Mouse (Mus musculus) skeletal muscle tissue, adult 2 months (tissue): ENCODE data around the gene Dgat2.

Experiments used
- DNase-seq: peaks from one replicate; pipeline ENCODE4 v3.0.0-alpha.2; 2012; ENCODE audit warnings: low read depth, low spot score

Dgat2 gene

DNA sequence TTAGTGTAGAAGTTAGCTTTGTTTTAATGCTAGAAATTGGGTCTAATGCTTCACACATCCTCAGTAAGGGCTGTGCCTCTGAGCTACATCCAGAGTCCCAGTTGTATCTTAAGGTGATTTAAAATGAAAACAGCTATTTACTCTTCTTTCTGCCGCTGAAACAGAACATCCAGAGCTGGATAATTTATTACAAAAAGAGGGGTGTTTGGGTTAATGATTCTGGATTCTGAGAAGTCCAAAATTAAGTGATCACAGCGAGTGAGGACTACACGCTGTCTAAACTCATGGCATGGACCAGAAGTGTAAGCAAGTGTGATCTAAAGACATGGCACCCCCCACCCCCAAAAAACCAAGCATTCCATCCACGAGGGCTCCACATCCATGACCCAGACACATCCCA lies 11.4 kb upstream of the Dgat2 start:
- DNase-seq: no peak

DNA sequence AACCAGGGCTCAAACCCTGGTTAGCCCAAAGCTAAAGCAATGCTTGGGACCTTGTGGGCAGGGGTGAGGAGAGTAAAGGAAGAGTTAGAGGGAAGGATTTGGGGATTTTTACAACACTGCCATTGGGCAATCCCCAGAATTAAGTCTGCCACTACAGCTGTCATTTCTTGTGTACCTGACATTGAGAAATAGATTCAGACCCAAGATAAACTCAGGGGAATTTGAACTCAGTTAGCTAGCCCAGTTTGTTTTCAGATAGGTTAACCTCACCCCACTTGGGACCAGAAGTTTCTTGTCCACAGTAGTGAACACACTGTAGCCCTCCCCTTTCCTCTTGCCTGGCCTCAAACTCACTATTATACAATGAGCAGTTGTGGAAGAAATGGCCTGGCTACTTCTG lies 8.9 kb upstream of the Dgat2 start:
- no peak for DNase-seq

DNA sequence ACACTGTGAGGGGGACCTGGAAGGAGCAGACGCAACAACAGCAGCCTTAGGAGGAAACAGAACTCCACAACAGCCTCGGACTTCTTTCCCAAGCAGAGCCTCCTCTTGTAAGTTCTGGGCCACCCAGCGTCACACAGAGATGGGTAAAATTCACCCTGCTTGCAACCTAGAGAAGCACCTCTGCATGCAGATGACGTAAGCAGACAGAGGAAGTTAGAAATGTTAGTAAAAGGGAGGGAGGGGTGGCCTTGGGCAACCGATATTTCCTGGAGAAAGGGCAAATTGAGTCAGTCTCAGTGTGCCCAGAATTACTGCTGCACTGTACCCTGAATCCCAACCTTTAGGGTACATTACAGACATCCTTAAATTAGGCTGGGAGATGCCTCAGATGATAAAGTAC lies 7.4 kb upstream of the Dgat2 start:
- DNase-seq: no peak

DNA sequence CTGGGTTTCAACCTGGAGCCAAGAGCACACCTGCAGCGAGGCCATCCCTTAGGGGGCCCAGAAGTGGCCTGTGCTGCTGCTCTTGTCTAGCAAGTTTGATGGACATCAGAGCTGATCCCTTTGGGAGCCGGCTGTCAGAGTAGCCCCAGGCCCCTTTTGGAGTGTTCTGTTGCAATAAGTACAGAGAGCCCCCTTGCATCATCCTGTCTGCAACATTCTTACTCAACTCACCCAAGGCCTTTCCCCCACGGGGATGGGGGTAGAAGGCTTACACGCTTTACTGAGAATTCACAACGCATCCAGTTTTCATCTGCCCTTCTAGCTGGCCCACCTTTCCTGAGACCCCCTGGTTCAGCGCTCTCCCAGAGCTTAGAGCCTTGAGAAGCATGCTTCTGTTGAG lies 6.1 kb upstream of the Dgat2 start:
- no peak for DNase-seq

DNA sequence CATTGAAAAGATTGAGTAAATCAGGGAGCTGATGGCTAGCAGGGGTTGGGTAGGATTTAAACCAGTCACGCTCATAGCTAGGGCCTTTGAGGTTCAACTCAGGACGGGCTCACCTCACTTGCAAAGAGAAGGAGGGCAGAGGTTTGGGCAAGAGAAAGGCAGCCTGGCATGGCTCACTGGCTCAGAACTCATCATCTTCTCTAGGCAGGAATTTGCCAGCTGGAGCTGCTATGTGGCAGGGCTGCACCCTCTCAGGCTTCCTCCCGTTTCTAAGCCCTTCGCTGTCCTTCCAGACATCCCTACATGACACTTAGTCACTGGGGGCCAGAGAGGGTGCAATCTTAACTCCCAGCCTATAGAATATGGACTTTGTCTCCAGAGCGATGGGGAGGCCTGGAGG lies 4.9 kb upstream of the Dgat2 start:
- DNase-seq: no peak

DNA sequence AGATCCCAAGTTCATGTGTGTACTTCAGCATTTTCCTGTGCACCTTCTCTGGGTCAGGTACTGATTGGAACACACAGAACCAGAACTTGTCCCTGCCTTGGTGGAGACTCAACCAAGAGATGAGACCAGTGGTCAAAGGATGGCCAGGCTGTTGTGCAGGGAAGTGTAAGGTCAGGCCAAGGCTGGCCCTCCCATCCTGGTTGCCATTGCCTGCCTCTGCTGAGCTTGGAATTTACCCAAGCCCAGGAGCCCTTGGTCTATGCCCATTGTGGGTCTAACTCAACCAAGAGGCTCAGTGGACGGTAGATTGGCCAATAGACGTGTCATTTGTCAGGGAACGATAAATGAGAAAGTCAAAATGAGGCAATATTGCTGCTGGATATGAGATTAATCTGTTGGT lies 2.9 kb upstream of the Dgat2 start:
- DNase-seq: no peak

DNA sequence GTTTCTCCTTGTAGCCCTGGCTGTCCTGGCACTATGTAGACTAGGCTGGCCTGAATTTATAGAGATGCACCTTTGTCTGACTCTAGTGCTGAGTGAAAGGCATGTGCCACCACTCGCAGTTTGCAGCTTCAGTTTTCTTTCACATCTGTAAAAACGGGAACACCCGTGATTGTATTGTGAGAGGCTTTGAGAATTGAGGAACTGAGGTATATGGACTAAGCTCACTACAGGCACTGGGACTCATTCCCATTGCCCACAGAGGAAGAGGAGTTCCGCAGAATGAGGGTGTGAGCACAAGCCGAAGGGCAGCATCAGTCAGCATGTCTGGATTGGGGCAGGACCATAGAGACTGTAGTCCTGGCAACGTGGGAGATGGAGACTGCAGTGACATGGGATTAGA lies 1.2 kb upstream of the Dgat2 start:
- DNase-seq: no peak

DNA sequence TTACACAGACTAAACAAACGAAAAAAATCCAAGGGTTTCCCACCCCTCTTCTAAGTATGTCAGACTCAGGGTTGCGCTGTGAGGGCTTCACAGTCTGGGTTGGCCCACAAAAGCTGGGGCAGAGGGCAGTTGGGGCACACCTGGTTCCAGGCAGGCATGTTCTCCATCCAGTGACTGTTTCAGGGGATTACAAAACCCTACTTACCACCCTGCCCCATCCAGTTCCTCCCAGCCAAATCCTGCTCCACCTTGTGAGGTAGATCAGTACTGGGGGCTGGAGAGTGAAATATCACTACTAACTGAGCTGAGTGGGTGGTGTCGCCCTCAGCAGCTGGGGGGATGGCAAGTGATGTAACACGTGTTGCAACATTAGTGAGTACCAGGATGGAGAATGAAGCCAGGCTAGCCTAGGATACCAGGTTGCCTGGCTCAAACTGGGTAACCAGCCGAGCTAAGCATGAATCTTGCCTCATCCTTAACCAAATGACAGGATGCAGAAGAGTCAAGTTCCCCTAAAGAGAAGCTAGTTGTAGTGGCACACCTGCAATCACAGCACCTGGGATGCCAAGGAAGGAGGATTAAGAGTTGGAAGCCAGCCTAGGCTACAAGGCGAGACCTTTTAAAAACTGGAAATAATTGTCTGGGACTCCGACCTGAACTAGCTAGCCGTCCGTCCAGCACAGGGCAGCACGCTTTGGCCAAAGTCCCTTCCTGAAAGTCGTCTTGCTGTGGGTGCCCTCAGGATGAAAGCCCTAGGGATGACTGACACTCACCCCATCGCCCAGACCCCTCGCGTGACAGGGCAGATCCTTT lies 694 bp downstream of the Dgat2 start:
- DNase-seq: no peak

DNA sequence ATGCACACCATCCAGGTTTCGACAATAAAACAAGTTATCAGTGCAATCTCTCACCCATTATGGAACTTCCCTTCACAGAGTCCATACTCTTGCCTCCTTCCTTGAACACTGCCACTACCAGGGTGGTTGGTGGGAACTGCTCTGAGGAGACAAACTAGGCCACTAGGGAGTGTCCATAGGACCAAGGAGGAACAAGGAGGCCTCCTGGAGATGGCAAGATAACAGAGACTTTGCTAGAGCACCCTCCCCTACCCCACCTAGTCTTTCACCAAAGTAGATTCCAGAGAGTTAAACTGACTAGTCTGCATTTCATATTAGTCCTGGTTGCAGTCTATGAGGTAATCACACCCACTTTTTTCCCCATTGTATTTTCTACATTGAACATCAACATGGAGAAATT lies 2.4 kb downstream of the Dgat2 start:
- DNase-seq: no peak

DNA sequence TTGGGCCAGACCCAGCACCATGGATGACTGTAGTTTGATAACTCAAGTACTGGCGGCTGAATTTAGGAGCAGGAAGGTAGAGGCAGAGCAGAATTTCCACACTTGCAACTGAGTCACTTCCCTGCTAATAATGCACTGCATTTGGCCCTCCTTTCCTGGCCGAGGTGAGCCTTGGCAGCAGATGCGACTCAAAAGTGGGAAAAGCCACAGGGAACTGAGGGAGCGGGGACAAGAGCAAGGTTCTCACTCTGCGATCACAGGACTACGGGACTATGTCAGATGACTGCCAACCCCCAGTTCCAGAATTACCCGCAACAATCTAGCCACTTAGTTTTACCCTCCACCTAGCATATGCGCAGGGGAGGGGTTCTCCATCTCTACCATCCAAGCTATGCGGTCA lies 3.2 kb downstream of the Dgat2 start:
- no peak for DNase-seq

DNA sequence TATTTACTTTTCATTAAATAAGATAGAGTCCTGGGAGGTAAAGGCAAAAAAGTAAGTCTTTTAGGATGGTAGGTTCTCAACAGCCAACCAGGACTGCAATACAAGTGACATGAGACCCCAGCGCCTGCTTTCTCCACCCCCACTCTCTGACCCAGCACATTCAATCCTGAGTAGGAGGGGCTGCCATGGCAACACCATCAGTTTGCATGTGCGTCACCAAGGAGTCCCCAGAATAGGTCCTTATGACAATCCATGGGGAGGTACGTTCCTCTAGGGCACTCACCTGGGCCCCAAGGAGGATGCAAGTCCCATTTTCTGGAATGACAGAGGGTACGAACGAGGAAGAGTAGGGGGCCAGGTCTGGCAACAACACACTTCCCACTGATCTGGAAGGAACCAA lies 5.1 kb downstream of the Dgat2 start:
- DNase-seq: no peak

DNA sequence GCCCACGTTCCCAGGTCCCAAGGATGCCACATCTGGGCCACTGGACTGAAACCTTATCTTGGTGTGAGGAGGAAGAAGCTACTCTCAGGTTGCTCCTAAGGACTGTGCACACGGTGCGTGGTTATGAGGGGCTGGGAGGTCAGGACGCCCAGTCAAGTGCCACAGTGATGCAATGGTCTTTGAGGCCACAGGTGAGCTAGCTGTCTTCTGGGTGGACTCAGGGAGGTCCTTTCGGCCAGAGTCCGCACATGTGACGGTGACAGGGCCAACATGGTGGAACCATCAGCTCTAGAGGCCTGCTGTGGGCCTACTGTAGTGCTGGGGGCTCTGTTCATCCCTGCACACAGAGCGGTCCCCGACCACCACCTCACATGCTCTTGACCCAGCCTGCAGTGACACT lies 6.9 kb downstream of the Dgat2 start:
- no peak for DNase-seq

DNA sequence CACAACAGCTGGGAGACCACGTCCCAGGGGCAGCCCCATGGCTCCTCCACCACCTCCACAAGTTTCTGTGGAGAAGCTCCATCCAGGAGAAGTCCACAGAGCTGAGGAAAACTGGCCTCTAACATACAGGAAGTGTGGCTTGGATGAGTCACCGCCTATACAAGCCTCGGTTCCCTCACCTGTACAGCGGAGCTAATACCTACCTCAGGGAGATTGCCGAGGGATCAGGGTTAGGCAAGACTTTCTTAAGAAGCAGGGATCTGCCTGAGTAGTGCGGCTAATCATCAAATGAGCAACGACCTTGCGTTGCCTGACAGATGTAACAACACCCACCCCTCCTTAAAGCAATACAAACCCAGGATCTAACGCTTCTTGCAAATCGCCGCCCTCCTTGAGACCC lies 7.4 kb downstream of the Dgat2 start:
- DNase-seq: no peak

DNA sequence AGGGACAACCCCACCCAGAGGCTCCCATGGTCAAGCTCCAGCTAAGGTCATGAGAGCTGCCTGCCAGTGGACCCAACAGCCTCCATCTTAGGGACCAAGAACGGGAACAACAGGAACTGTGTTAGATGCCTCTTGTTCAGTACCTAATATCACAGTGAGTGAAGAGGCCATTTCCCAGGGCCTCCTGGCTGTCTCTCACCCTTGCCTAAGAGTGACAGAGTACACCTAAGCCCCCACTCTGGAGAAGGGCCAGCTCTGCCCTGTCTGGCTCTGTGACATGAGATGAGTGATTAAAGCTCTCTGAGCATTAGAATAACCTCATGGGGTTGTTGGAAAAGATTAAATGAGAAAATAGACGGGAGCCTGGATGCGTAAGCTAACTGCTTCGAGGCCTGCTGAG lies 8.5 kb downstream of the Dgat2 start:
- DNase-seq: no peak

DNA sequence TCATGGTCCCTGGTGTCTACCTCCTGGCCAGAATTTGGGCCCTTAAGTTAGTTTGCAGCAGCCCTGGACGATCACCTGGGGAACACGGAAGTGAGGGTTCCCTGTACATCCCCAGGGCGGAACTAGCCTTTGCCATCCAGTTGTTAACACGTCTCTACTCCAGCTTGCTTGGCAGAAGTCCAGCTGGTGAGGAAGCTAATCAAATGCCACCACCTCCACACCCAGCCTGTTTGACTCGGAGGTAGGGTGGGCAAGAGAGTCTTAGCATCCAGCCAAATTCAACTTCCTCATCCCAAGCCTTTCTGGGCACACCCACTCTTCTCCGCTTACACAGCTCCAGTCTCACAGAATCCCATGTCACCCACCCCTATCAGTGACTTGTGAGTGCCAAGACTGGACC lies 9.6 kb downstream of the Dgat2 start:
- no peak for DNase-seq

DNA sequence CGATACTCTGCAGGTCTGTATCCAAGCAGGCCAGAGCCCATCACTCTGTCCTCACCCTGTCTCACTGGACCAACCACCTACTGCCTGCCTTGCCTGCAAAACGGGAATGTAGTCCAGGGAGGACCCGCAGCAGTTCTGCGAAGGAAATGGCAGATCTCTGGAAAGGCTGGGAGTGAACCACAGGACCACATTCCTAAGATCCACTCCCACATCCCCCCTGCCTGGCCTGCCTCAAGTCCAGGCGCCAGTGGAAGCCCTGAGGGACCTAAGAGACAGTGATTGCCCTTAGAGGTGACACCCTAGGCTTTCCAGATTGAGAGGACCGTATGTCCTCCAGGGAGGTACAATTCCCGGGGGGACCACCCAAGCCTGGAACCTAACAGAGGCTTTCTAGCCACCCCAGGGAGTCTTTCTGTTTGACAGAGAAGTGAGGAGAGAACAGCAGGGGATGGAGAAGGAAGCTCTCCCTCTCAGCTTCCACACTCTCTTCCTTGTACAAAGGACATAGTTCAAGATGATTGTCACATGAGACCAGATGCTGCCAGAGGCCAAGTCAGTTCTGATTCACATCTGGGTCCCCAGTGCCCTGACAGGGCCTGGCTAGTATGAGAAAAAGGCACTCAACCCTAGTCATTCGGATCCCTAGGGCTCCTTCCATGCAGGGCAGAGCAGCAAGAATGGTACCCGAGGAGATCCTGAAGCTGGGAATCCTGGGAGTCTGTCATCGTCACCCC lies 10.6 kb downstream of the Dgat2 start:
- DNase-seq: no peak

DNA sequence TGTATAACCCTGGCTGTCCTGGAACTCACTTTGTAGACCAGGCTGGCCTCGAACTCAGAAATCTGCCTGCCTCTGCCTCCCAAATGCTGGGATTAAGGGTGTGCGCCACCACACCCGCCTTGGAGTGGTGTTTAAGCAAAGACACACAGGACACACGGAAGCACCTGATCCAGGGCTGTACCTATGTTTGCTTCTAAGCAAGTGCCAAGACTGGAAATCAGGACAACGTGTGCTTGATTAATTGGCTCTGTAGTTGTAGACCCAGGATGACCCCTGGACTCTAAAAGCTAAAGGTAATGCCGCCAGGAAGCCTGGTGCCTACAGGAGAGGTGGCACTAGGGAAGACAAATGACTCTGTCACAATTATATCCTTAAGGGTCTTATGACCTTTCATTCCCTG lies 12.0 kb downstream of the Dgat2 start:
- no peak for DNase-seq

DNA sequence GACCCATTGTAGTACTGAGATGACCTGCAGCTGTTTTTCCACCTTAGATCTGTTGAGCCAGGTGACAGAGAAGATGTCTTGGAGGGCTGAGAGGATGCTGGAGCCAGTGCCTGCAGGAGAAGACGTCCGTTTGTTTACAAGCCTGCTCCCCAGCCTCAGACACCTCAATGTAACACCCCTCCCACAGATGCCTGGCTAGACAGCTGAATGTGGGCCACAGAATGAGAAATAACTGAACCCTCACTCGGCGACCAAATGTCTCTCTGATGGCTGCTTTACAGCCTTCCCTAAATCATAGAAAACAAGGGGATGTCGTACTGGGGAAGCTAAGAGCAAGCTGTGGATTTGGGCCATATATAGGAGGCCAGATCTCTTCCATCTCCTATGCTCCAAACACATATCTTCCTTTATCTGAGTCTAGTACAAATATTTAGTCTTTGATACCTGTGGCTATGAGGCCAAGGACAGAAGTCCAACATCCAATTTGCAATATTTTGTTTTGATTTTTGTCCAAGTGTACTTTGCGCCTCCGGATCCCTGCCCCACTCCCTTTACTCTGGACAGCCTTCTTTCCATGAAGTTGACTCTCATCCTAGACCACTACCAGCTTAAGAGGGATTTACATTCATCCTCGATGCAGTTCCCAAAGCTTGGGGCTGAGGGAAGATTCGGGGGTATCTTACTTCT lies 12.7 kb downstream of the Dgat2 start:
- no peak for DNase-seq

DNA sequence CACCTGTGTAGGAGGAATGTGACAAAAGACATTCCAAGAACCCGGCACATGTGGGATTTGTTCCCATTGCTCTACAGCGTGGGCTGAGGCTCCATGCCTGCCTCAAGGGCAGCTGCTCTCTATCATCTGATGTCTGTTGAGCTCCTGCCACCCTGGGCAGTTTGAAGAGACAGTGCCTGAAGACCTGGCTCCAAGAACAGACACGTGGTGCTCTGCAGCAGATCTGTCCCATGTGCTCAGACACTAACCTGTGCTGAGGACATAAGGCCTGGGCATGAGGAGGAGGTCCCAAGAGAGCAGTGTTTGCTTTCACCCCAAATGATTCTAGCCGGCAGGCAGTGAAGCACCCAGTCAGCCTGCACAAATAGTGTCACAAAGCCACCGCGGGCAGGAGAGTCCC lies 13.8 kb downstream of the Dgat2 start:
- DNase-seq: no peak

DNA sequence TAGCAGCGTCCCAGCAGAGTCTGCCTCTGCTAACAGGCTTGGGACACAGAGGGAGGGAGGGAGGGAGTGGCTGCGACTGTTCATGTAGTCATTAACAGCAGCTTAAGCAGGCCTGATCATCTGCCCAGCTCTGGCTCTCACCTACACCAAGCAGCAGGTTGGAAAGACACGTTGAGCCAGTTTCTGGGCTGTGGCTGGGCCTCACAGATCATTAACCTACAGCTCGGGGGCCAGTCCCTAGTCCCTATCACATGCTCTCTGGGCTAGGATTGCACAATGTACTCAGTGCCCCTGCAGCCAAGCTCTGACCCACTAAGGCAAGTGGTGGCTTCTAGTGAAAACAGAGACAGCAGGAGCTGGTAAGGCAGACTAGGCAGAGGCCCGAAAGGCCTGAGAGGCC lies 14.6 kb downstream of the Dgat2 start:
- peak; percentile 62 for DNase-seq

DNA sequence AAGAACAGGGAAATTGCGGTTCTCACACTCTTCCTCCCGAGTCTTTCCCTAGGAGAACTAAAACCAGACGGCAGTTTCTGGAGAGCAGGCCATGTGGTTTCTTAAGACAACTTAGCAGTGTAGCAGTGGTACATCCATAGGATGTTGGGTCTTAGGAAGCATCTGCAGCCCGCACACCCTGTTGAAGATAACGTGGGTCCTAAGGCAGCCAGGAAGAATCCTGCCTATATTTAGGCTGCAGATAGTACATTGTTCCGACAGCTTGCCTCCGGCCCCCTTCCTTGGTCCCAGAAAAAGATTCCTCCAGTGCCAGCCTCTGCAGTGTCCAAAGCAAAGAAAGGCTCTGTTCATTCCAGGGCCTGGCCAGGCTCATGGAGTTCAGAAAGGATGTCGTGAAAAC lies 16.4 kb downstream of the Dgat2 start:
- DNase-seq: no peak

DNA sequence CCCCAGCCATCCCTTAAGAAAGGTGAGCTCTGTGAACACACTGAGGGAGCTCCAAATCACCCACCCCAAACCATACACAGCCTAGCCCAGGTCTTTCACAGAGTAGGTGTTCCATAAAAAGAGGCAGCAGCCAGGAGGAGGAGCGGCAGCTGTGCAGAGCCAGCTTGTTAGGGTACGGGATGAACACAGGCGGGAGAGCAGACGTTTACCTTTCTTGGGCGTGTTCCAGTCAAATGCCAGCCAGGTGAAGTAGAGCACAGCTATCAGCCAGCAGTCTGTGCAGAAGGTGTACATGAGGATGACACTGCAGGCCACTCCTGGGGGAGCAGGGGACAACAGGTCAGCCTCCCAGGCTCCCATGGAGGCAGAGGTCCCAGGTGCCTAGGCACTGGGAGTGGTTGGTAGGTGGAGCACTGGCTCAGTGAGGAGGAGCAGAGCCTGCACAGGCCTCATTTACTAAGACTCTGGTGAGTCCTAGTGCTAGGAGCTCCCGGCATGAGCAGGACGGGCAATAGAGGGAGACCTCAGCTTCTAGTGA lies 17.6 kb downstream of the Dgat2 start:
- no peak for DNase-seq

DNA sequence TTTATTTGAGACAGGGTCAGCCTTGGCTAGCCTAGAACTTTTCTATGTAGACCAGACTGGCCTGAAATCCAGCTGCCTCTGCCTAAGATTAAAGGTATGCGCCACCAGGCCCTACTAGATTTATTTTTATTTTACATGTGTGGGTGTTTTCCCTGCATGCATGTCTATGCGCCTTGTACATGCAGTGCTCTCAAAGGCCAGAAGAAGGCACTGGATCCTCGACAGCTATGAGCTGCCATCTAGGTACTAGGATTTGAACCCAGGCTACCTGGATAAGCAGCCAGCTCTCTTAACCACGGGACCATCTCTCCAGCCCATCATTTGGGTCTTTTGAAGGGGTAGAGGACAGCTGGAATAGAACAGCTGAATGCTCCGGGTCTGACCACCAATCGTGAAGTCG lies 20.1 kb downstream of the Dgat2 start:
- no peak for DNase-seq
